Mouse (Mus musculus) mouse trophoblast stem cell (cell line): ENCODE measurements around the gene Lhx4.

Source experiments
- in situ Hi-C, 2 experiments: fragments of 300-500 bp; cut with MseI, MboI; formaldehyde crosslinking; loops; 2 replicates in 1 of 2; 3 replicates in 1 of 2; pipeline ENCODE4 v1.15.1; 2025

Lhx4 gene

GRCm38 (mm10) chr1:155751484-155752255 is at the start of gene Lhx4:
TSS of gene Lhx4 (minus strand) at chr1:155751684.
- in situ Hi-C loops = no loop called here

GRCm38 (mm10) chr1:155798000-155798399 is 46.5 kb upstream of the Lhx4 start:
- in situ Hi-C loops = no loop called here

- in situ Hi-C loops = no loop called here
Observed at GRCm38 (mm10) chr1:155797425-155797824, 45.9 kb upstream of the Lhx4 start.

GRCm38 (mm10) chr1:155796757-155797405 is 45.4 kb upstream of the Lhx4 start:
- in situ Hi-C loops = no loop called here

- in situ Hi-C loops = no loop called here
Observed at GRCm38 (mm10) chr1:155795791-155796233, 44.3 kb upstream of the Lhx4 start.

- in situ Hi-C loops = no loop called here
Observed at GRCm38 (mm10) chr1:155794855-155795254, 43.4 kb upstream of the Lhx4 start.

GRCm38 (mm10) chr1:155791919-155792318 is 40.4 kb upstream of the Lhx4 start:
- in situ Hi-C loops = no loop called here

GRCm38 (mm10) chr1:155790111-155790974 is 38.9 kb upstream of the Lhx4 start:
- in situ Hi-C loops = no loop called here

- in situ Hi-C loops = loop anchor here (10.0 kb wide), 1 partner anchor 211 kb away; no protein-coding TSS in a partner anchor
Observed at GRCm38 (mm10) chr1:155785886-155786285, 34.4 kb upstream of the Lhx4 start.

GRCm38 (mm10) chr1:155784343-155785205 is 33.1 kb upstream of the Lhx4 start:
- in situ Hi-C loops = loop anchor here (10.0 kb wide), 1 partner anchor 210 kb away; no protein-coding TSS in a partner anchor

- in situ Hi-C loops = loop anchor here (10.0 kb wide), 1 partner anchor 208 kb away; no protein-coding TSS in a partner anchor
Observed at GRCm38 (mm10) chr1:155782382-155782781, 30.9 kb upstream of the Lhx4 start.

GRCm38 (mm10) chr1:155777641-155778625 is 26.4 kb upstream of the Lhx4 start:
- in situ Hi-C loops = no loop called here

GRCm38 (mm10) chr1:155759167-155759566 is 7.7 kb upstream of the Lhx4 start:
- in situ Hi-C loops = no loop called here

- in situ Hi-C loops = no loop called here
Observed at GRCm38 (mm10) chr1:155758711-155759110, 7.2 kb upstream of the Lhx4 start.

- in situ Hi-C loops = no loop called here
Observed at GRCm38 (mm10) chr1:155757621-155758020, 6.1 kb upstream of the Lhx4 start.

GRCm38 (mm10) chr1:155753411-155753810 is 1.9 kb upstream of the Lhx4 start:
- in situ Hi-C loops = no loop called here

- in situ Hi-C loops = no loop called here
Observed at GRCm38 (mm10) chr1:155750517-155751178, 836 bp downstream of the Lhx4 start.

GRCm38 (mm10) chr1:155747911-155748310 is 3.6 kb downstream of the Lhx4 start:
- in situ Hi-C loops = no loop called here

GRCm38 (mm10) chr1:155747011-155747410 is 4.5 kb downstream of the Lhx4 start:
- in situ Hi-C loops = no loop called here
